Mouse (Mus musculus) limb, embryonic 15.5 days (tissue): ENCODE results near the gene Mbtps2. TPM values are rescaled to one million over a fixed set of nuclear protein-coding genes. Genes with fewer than 3 reads are reported as not detected.

ENCODE experiments used
- ATAC-seq: fragments of 200-750 bp; cut with Nextera tagmentation; 2 replicates; pipeline ENCODE4 v1.8.0; 2017; ENCODE audit warnings: low read depth, moderate TSS enrichment; ENCODE audit not compliant: insufficient number of reproducible peaks, low FRiP score, low TSS enrichment
- H3K27ac ChIP-seq: fragments of 300-500 bp; sonication (generic); 2 replicates; pipeline ENCODE4 v1.5.1; 2015; ENCODE audit warnings: moderate library complexity, mild to moderate bottlenecking, inconsistent platforms
- H3K27me3 ChIP-seq: fragments of 300-500 bp; sonication (generic); 2 replicates; pipeline ENCODE4 v1.6.1; 2015; ENCODE audit warnings: inconsistent platforms
- H3K36me3 ChIP-seq: fragments of 300-500 bp; sonication (generic); 2 replicates; pipeline ENCODE4 v1.6.1; 2015; ENCODE audit warnings: inconsistent platforms
- H3K4me1 ChIP-seq: fragments of 300-500 bp; sonication (generic); 2 replicates; pipeline ENCODE4 v1.6.1; 2015; ENCODE audit warnings: inconsistent platforms
- H3K4me2 ChIP-seq: fragments of 300-500 bp; sonication (generic); 2 replicates; pipeline ENCODE4 v1.6.1; 2015; ENCODE audit warnings: mild to moderate bottlenecking, inconsistent platforms
- H3K4me3 ChIP-seq: fragments of 300-500 bp; sonication (generic); 2 replicates; pipeline ENCODE4 v1.5.1; 2015; ENCODE audit warnings: mild to moderate bottlenecking, inconsistent platforms
- H3K9ac ChIP-seq: fragments of 300-500 bp; sonication (generic); 2 replicates; pipeline ENCODE4 v1.6.1; 2015; ENCODE audit warnings: inconsistent platforms
- H3K9me3 ChIP-seq: fragments of 300-500 bp; sonication (generic); 2 replicates; pipeline ENCODE4 v1.6.1; 2016; ENCODE audit warnings: inconsistent platforms
- WGBS: fragments of 180-500 bp; shearing (Covaris S2); methylation state at CpG from one replicate; pipeline ENCODE4 v1.1.7; 2015; 5-methylcytosine and 5-hydroxymethylcytosine counted together
- polyA plus RNA-seq: library from polyadenylated mRNA; unstranded; fragments of >200 nt; fragmentation: Nextera tagmentation; extraction: Ambion mirVana; gene quantifications from 2 replicates; pipeline ENCODE4 v1.2.1, GENCODE M21; 2015

Gene Mbtps2
- polyA plus RNA-seq: 19.4 and 20.7 TPM in 2 replicates

DNA sequence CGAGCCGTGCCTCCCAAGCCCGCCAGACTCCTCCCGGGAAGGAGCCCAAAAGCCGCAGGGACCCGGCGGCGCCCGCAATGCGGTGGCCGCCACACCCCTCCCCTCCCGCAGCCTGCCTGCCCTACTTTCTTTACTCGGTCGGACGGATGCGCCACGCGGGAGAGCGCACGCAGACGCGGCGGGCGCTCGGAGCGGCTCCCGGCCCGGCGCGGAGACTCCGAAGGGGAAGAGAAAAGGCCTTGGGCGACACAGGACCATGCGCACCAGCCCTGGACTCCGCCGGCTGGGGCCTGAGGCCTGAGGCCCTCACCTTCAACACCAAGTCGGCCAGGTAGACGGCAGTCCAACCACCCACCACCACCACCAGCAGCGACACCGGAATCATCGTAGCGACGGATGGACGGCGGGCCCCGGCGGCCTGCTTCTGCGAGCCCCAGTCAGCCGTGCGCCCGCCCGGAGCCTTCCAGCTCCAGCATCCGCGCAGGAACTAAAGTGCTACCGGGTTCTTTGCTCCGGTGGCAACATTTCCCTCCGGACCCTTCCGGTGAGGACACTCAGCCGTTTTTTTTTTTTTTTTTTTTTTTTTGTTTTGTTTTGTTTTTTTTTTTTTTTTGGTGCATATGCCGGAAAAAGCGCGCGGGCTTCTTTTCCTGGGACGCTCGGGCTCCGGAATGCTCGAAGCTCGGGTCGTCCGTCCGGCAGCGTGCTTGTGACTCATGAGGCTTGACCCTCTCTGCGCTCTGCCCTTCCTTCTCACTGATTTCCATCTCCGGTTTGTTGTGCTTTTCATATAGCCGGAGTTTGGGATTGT is at the start of gene Mbtps2:
Gene Mbtps2 (minus strand): TSS at position 530 of the 811 bp plus-strand sequence.
- Histone ChIP-seq H3K9ac (peak within 1 kb of the TSS; percentile 66), H3K27ac (peak within 1 kb of the TSS; percentile 91), H3K4me2 (peak within 1 kb of the TSS; percentile 36), H3K36me3 (no peaks in the 10 kb centered on the region), H3K4me3 (peak within 1 kb of the TSS; percentile 59), H3K9me3 (no peaks in the 10 kb centered on the region), H3K4me1 (no peaks in the 10 kb centered on the region; the same call in 1 of the 2 replicates), H3K27me3 (no peaks in the 10 kb centered on the region)
- whole genome bisulfite sequencing: 17% methylated on average over 71 of the region's 74 CpGs
- ATAC-seq: peak; percentile 77

DNA sequence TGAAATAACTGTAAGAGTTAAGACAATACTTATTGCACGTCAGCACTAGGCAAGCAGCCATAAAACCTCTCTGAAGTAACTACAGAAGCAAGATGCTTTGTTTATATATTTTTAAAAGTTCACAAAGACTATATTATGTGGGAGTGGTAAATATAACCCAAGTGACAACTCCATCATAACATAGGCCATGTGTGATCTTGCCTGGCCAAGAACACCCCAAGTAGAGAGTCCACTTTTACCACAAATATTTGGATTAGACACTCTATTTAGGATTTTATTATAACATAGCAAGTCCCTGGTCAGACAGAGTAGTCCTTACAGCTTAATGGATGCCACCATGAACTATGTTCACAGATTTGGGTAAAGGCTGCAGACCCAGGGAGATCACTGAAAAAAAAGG is 47.9 kb upstream of the Mbtps2 start:
- ATAC-seq: no peak
- H3K4me1 ChIP-seq: no peaks in the 10 kb centered on the region
- no peak overlapping the region for H3K4me2 ChIP-seq
- 54% methylated on average over 1 of the region's 1 CpGs for WGBS
- H3K4me3 ChIP-seq: no peak overlapping the region
- no peak overlapping the region for H3K27ac ChIP-seq
- H3K27me3 ChIP-seq: peaks cover 7% of the 10 kb centered on the region; the same call in 1 of the 2 replicates
- no peaks in the 10 kb centered on the region for H3K36me3 ChIP-seq
- no peak overlapping the region for H3K9ac ChIP-seq
- H3K9me3 ChIP-seq: no peaks in the 10 kb centered on the region

- no peaks in the 10 kb centered on the region for H3K9me3 ChIP-seq
- no peak for ATAC-seq
- H3K27me3 ChIP-seq: peaks cover 7% of the 10 kb centered on the region; the same call in 1 of the 2 replicates
- H3K4me1 ChIP-seq: no peaks in the 10 kb centered on the region
- H3K9ac ChIP-seq: no peak overlapping the region
- H3K4me2 ChIP-seq: no peak overlapping the region
- H3K36me3 ChIP-seq: no peaks in the 10 kb centered on the region
- H3K4me3 ChIP-seq: no peak overlapping the region
- H3K27ac ChIP-seq: no peak overlapping the region
- WGBS: 84% methylated on average over 4 of the region's 4 CpGs
Measured at GRCm38 (mm10) chrX:157644700-157645099, 46.2 kb upstream of the Mbtps2 start.

DNA sequence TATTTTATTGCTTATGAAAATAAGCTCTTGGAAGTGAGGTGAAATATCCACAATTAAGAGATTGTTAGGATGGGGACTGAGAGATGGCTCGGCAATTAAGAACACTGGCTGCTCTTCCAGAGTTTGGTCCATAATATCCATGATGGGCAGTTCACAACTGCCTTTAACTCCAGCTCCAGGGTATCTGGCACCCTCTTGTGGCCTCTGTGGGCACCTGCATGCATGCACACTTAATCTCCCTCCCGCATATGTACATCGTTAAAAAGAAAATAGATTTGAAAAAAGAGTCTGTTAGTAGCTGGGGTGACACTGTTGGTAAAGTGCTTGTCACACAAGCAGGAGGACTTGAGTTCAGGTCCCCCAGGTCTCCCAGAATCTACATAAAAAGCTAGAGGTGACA is 45.8 kb upstream of the Mbtps2 start:
- Histone ChIP-seq H3K4me3 (no peak overlapping the region), H3K27me3 (peaks cover 7% of the 10 kb centered on the region; the same call in 1 of the 2 replicates), H3K4me2 (no peak overlapping the region), H3K9me3 (no peaks in the 10 kb centered on the region), H3K36me3 (no peaks in the 10 kb centered on the region), H3K4me1 (no peaks in the 10 kb centered on the region), H3K27ac (no peak overlapping the region), H3K9ac (no peak overlapping the region)
- 25% methylated on average over 3 of the region's 3 CpGs for WGBS
- ATAC-seq: no peak

GRCm38 (mm10) chrX:157642856-157643255 is 44.3 kb upstream of the Mbtps2 start:
- Histone ChIP-seq H3K27me3 (peaks cover 7% of the 10 kb centered on the region; the same call in 1 of the 2 replicates), H3K27ac (no peak overlapping the region), H3K4me3 (no peak overlapping the region), H3K4me2 (no peak overlapping the region), H3K4me1 (no peaks in the 10 kb centered on the region), H3K36me3 (no peaks in the 10 kb centered on the region), H3K9ac (no peak overlapping the region), H3K9me3 (no peaks in the 10 kb centered on the region)
- WGBS: 78% methylated on average over 5 of the region's 5 CpGs
- no peak for ATAC-seq

GRCm38 (mm10) chrX:157637253-157637652 is 38.7 kb upstream of the Mbtps2 start:
- no peak overlapping the region for H3K4me2 ChIP-seq
- no peak overlapping the region for H3K27ac ChIP-seq
- H3K36me3 ChIP-seq: no peaks in the 10 kb centered on the region
- no peaks in the 10 kb centered on the region for H3K27me3 ChIP-seq
- H3K9ac ChIP-seq: no peak overlapping the region
- no peaks in the 10 kb centered on the region for H3K4me1 ChIP-seq
- no peak overlapping the region for H3K4me3 ChIP-seq
- 50% methylated on average over 1 of the region's 1 CpGs for WGBS
- no peak for ATAC-seq
- H3K9me3 ChIP-seq: no peaks in the 10 kb centered on the region

- ATAC-seq: no peak
- Histone ChIP-seq H3K4me2 (no peak overlapping the region), H3K9me3 (no peaks in the 10 kb centered on the region), H3K9ac (no peak overlapping the region), H3K27ac (no peak overlapping the region), H3K36me3 (no peaks in the 10 kb centered on the region), H3K4me1 (no peaks in the 10 kb centered on the region), H3K4me3 (no peak overlapping the region), H3K27me3 (no peaks in the 10 kb centered on the region)
- 56% methylated on average over 3 of the region's 3 CpGs for WGBS
Measured at GRCm38 (mm10) chrX:157633676-157634414, 35.3 kb upstream of the Mbtps2 start.

- H3K9ac ChIP-seq: no peak overlapping the region
- H3K4me3 ChIP-seq: no peak overlapping the region
- H3K36me3 ChIP-seq: no peaks in the 10 kb centered on the region
- H3K4me1 ChIP-seq: no peaks in the 10 kb centered on the region
- no peak overlapping the region for H3K27ac ChIP-seq
- no peak for ATAC-seq
- no peaks in the 10 kb centered on the region for H3K9me3 ChIP-seq
- no peak overlapping the region for H3K4me2 ChIP-seq
- WGBS: 88% methylated on average over 4 of the region's 4 CpGs
- no peaks in the 10 kb centered on the region for H3K27me3 ChIP-seq
Measured at GRCm38 (mm10) chrX:157630341-157630740, 31.8 kb upstream of the Mbtps2 start.

DNA sequence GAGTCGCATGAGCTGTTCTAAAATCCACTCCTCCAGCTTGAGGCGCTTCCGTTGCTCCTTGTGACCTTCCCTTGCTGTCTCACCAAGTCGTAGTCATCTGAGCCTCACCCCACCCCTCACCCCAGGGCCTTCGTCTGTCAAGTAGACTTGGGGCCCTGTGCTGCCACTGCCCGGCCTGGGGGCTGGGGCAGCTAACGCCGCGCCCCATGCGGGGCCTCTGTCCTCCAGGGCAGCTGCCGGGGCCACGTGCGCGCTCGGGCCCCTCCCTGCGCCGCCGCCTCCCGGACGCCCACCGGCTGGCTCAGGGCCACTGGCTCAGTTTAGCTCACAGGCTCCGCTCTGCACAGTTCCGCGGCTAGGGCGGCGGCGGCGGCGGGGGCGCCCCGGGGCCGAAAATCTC is 14.4 kb upstream of the Mbtps2 start:
- Histone ChIP-seq H3K4me2 (peak overlapping the region; percentile 36), H3K36me3 (no peaks in the 10 kb centered on the region), H3K4me3 (no peak overlapping the region), H3K4me1 (no peaks in the 10 kb centered on the region), H3K9ac (no peak overlapping the region), H3K27ac (no peak overlapping the region), H3K27me3 (no peaks in the 10 kb centered on the region), H3K9me3 (no peaks in the 10 kb centered on the region)
- WGBS: 32% methylated on average over 32 of the region's 32 CpGs
- no peak for ATAC-seq

DNA sequence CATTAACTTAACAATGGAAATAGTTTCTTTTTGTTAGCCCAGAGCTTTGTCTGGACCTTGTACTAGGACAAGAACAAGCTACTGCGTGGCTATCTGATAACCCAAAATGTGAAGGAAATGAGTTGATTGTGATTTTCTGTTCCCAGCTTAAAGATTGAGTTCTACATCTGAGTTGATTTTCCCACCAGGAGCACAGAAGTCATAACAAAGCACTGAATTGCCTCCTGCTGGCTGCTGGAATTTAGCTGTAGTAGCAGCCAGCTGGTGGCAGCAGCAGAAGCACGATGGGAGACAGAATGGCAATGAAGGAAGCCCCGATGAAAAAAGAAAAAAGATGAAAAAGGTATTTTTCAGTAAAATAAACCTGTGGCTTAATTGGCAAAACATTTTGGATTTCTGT is 2.9 kb upstream of the Mbtps2 start:
- Histone ChIP-seq H3K27ac (no peak overlapping the region), H3K27me3 (no peaks in the 10 kb centered on the region), H3K4me3 (no peak overlapping the region), H3K4me1 (no peaks in the 10 kb centered on the region; the same call in 1 of the 2 replicates), H3K36me3 (no peaks in the 10 kb centered on the region), H3K4me2 (no peak overlapping the region), H3K9me3 (no peaks in the 10 kb centered on the region), H3K9ac (no peak overlapping the region)
- WGBS: 16% methylated on average over 3 of the region's 3 CpGs
- ATAC-seq: no peak

DNA sequence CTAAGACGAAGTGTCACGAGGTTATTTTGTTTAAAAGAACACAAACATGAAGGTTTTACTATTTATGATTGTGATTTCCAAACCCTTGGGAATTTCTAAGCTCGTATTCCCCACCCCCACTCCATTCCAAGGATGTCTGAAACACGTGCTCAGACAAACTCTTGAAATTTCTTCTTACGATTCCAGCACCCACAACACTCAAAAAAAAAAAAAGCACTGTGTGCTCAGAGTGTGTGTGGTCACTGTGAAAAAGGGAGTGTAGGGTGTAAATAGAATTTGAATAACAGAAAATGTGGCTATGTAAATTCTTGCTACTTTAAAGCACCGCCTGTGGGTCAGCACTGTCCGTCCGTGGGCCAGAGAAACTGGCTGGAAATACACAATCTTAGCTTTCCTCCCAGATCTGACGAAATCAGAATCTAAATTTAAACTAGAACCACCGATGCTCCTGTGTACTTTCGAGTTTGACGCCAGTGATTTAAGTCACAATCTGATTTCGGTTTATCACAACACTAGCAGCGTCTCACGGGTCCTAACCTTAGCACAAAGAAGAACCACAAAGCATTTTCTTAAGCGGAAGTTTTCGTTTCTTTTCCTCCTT is 830 bp downstream of the Mbtps2 start:
- no peak for ATAC-seq
- Histone ChIP-seq H3K4me2 (peak overlapping the region; percentile 36), H3K9ac (peak overlapping the region; percentile 66), H3K4me3 (peak overlapping the region; percentile 59), H3K36me3 (no peaks in the 10 kb centered on the region), H3K4me1 (no peaks in the 10 kb centered on the region; the same call in 1 of the 2 replicates), H3K27me3 (no peaks in the 10 kb centered on the region), H3K9me3 (no peaks in the 10 kb centered on the region), H3K27ac (peak overlapping the region; percentile 91)
- 20% methylated on average over 17 of the region's 17 CpGs for WGBS

GRCm38 (mm10) chrX:157596802-157597201 is 1.7 kb downstream of the Mbtps2 start:
- peak overlapping the region; percentile 36; the same call in 1 of the 2 replicates for H3K4me2 ChIP-seq
- no peaks in the 10 kb centered on the region for H3K27me3 ChIP-seq
- ATAC-seq: no peak
- no peaks in the 10 kb centered on the region for H3K9me3 ChIP-seq
- 73% methylated on average over 5 of the region's 5 CpGs for WGBS
- H3K36me3 ChIP-seq: no peaks in the 10 kb centered on the region
- H3K9ac ChIP-seq: no peak overlapping the region
- peak overlapping the region; percentile 59 for H3K4me3 ChIP-seq
- no peak overlapping the region for H3K27ac ChIP-seq
- no peaks in the 10 kb centered on the region; the same call in 1 of the 2 replicates for H3K4me1 ChIP-seq
